Mouse (Mus musculus) thymus, adult 2 months (tissue): ENCODE measurements around the gene Akap8l.

Experiments used
- CTCF ChIP-seq: fragments of 200-500 bp; IDR thresholded peaks from 2 replicates; pipeline ENCODE4 v1.5.1; 2012; ENCODE audit warnings: mild to moderate bottlenecking, control low read depth, low read length, moderate library complexity, borderline replicate concordance; ENCODE audit not compliant: control insufficient read depth, poor library complexity, insufficient read depth; ENCODE audit errors: extremely low read depth
- POLR2A ChIP-seq: fragments of 200-500 bp; IDR thresholded peaks from 2 replicates; pipeline ENCODE4 v1.6.1; 2012; ENCODE audit warnings: mild to moderate bottlenecking, low read length, control low read depth, moderate library complexity; ENCODE audit not compliant: control insufficient read depth, poor library complexity, insufficient read depth; ENCODE audit errors: extremely low read depth

DNA sequence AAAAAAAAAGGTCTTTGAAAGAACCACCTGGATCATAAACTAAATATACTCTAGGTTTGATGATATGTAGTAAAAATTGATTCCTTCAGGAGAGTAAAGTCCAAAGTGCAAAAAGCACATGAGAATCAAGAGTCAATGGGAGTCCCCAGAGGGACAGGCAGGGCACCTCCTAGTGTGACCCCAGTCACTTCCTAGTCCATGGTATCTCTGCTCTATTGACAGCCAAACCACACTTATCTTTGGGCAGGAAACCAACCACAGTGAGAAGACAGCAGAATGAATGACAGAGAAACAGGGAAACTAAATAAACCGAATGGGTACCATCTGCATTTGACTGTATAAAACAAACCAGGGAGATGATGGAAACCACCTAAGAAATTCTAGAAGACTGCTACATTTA lies 10.3 kb downstream of the Akap8l start:
- no peak for TF ChIP-seq CTCF
- no peak for TF ChIP-seq POLR2A
